Mouse (Mus musculus): ENCODE results near the gene Ctse.

Ctse gene

GRCm38 (mm10) chr1:131652670-131653443 is 14.8 kb downstream of the Ctse start:
- in situ Hi-C loops (cut with MboI, MseI) = no loop called here

- in situ Hi-C loops (cut with MboI, MseI) = no loop called here
Measured at GRCm38 (mm10) chr1:131655601-131656000, 17.5 kb downstream of the Ctse start.

- in situ Hi-C loops (cut with MboI, MseI) = no loop called here
Measured at GRCm38 (mm10) chr1:131657945-131658354, 19.8 kb downstream of the Ctse start.

- in situ Hi-C loops (cut with MboI, MseI) = loop anchor here (5.0 kb wide), 1 partner anchor 47 kb away; no protein-coding TSS in a partner anchor
Measured at GRCm38 (mm10) chr1:131659512-131660085, 21.5 kb downstream of the Ctse start.

GRCm38 (mm10) chr1:131660266-131660665 is 22.2 kb downstream of the Ctse start:
- in situ Hi-C loops (cut with MboI, MseI) = loop anchor here (5.0 kb wide), 1 partner anchor 48 kb away; no protein-coding TSS in a partner anchor

GRCm38 (mm10) chr1:131660716-131661472 is 22.8 kb downstream of the Ctse start:
- in situ Hi-C loops (cut with MboI, MseI) = loop anchor here (5.0 kb wide), 1 partner anchor 49 kb away; no protein-coding TSS in a partner anchor

- in situ Hi-C loops (cut with MboI, MseI) = loop anchor here (5.0 kb wide), 1 partner anchor 49 kb away; no protein-coding TSS in a partner anchor
Measured at GRCm38 (mm10) chr1:131661749-131662148, 23.6 kb downstream of the Ctse start.

GRCm38 (mm10) chr1:131663286-131663995 is 25.3 kb downstream of the Ctse start:
- in situ Hi-C loops (cut with MboI, MseI) = loop anchor here (5.0 kb wide), 1 partner anchor 51 kb away; no protein-coding TSS in a partner anchor

- in situ Hi-C loops (cut with MboI, MseI) = loop anchor here (5.0 kb wide), 1 partner anchor 52 kb away; no protein-coding TSS in a partner anchor
Measured at GRCm38 (mm10) chr1:131664136-131664535, 26.0 kb downstream of the Ctse start.

- in situ Hi-C loops (cut with MboI, MseI) = no loop called here
Measured at GRCm38 (mm10) chr1:131665886-131666285, 27.8 kb downstream of the Ctse start.

- in situ Hi-C loops (cut with MboI, MseI) = no loop called here
Measured at GRCm38 (mm10) chr1:131671113-131671512, 33.0 kb downstream of the Ctse start.

- in situ Hi-C loops (cut with MboI, MseI) = no loop called here
Measured at GRCm38 (mm10) chr1:131672361-131672760, 34.3 kb downstream of the Ctse start.

- in situ Hi-C loops (cut with MboI, MseI) = no loop called here
Measured at GRCm38 (mm10) chr1:131679644-131680043, 41.5 kb downstream of the Ctse start.

- in situ Hi-C loops (cut with MboI, MseI) = no loop called here
Measured at GRCm38 (mm10) chr1:131687739-131688138, 49.6 kb downstream of the Ctse start.

GRCm38 (mm10) chr1:131688475-131688874 is 50.4 kb downstream of the Ctse start, which contains the start of gene Rab7b:
Gene Rab7b, plus strand, starts transcription at chr1:131688695.
- in situ Hi-C loops (cut with MboI, MseI) = no loop called here

- in situ Hi-C loops (cut with MboI, MseI) = no loop called here
Measured at GRCm38 (mm10) chr1:131689016-131689415, 50.9 kb downstream of the Ctse start.

GRCm38 (mm10) chr1:131689899-131690298 is 51.8 kb downstream of the Ctse start:
- in situ Hi-C loops (cut with MboI, MseI) = no loop called here

GRCm38 (mm10) chr1:131690435-131690834 is 52.3 kb downstream of the Ctse start:
- in situ Hi-C loops (cut with MboI, MseI) = no loop called here

GRCm38 (mm10) chr1:131691356-131691755 is 53.2 kb downstream of the Ctse start:
- in situ Hi-C loops (cut with MboI, MseI) = no loop called here

GRCm38 (mm10) chr1:131695308-131695707 is 57.2 kb downstream of the Ctse start:
- in situ Hi-C loops (cut with MboI, MseI) = no loop called here

GRCm38 (mm10) chr1:131696325-131696724 is 58.2 kb downstream of the Ctse start:
- in situ Hi-C loops (cut with MboI, MseI) = no loop called here
